Mouse (Mus musculus) G1E (cell line): ENCODE data around the gene Lrch1.

Source experiments
- CTCF ChIP-seq: IDR thresholded peaks from 2 replicates; pipeline ENCODE4 v1.5.1; 2012; ENCODE audit warnings: low read depth, low read length, inconsistent platforms, mixed read lengths
- POLR2AphosphoS5 ChIP-seq: IDR thresholded peaks from 2 replicates; pipeline ENCODE4 v1.6.1; 2012; ENCODE audit warnings: low read depth, low read length, inconsistent platforms; ENCODE audit not compliant: insufficient replicate concordance

- no peak for TF ChIP-seq CTCF
- no peak for TF ChIP-seq POLR2AphosphoS5
Observed at GRCm38 (mm10) chr14:74801961-74802360, 145.7 kb downstream of the Lrch1 start.
